Mouse (Mus musculus): ENCODE data around the gene Ankrd33b. TPM values are rescaled to one million over a fixed set of nuclear protein-coding genes. Genes with fewer than 3 reads are reported as not detected.

The Ankrd33b gene
- total and polyA plus RNA-seq, 2 experiments from 2014 or later: 5.6 to 12.9 TPM

DNA sequence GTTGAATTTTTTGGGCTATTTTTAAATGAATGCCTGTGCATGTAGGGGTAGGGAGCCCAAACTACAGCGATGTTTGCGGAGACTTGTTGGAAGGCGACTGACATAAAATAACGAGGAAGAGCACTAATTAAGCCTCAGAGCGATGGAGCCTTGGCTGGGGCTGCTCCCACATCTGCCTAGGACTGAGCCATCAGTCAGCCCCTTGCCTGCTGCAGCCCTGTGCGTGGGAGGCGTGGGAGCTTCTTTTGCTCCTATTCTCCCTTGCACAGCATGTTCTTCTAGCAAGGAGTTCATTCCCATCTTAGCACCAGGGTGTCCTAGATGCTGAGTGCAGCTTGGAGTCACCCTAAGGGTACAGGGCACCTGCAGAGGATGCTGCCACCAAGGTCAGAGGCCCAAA, 25.2 kb upstream of the Ankrd33b start:
- Histone ChIP-seq H3K9me3 (replicated peaks; ENCODE audit: control insufficient read depth, low read length) (no peaks in the 10 kb centered on the region), H3K4me1 (ENCODE audit: control insufficient read depth, insufficient read depth) (peaks cover 12% of the 10 kb centered on the region), H3K4me3 (ENCODE audit: low read depth, low read length) (no peak overlapping the region), H3K27me3 (ENCODE audit: control insufficient read depth, insufficient read depth, low read length) (no peaks in the 10 kb centered on the region), H3K36me3 (replicated peaks; ENCODE audit: control insufficient read depth, insufficient read depth, low read length) (no peaks in the 10 kb centered on the region), H3K9ac (replicated peaks; ENCODE audit: low read depth, low read length) (no peak overlapping the region), H3K4me2 (ENCODE audit: low read depth, low read length) (no peak overlapping the region), H3K27ac (ENCODE audit: low read depth) (no peak overlapping the region)
- DNase-seq (ENCODE audit: low spot score): no peak
- 75% methylated on average over 7 of the region's 7 CpGs for WGBS
- TF ChIP-seq CTCF (IDR thresholded peaks at IDR 0.05; ENCODE audit: low read depth) (no peak), EP300 (IDR thresholded peaks at IDR 0.05; ENCODE audit: low read depth) (no peak)
- no peak for ATAC-seq (ENCODE audit: insufficient read depth, low read depth)

DNA sequence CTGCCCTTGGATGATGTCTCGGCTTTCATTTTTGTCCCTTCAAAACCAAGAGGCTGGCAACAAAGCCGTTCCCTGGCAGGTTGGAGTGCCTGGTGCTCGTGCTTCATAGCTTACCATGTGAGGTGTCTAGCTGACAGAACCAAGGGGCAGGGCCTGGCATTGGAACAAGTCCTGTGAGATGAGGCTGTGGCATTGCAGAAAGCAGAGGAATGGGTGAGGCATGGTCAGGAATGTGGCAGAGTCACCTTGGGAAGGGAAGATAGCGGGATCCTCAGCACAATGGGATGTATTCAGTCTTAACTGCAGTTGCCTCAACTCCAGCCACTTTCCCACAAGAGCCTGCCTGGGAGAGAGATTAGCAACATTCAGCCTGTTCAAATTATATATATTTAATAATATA, 24.6 kb upstream of the Ankrd33b start:
- H3K9me3 ChIP-seq (replicated peaks; ENCODE audit: control insufficient read depth, low read length): no peaks in the 10 kb centered on the region
- ATAC-seq (ENCODE audit: insufficient read depth, low read depth): peak; percentile 56; the same call in 1 of the 2 replicates

DNA sequence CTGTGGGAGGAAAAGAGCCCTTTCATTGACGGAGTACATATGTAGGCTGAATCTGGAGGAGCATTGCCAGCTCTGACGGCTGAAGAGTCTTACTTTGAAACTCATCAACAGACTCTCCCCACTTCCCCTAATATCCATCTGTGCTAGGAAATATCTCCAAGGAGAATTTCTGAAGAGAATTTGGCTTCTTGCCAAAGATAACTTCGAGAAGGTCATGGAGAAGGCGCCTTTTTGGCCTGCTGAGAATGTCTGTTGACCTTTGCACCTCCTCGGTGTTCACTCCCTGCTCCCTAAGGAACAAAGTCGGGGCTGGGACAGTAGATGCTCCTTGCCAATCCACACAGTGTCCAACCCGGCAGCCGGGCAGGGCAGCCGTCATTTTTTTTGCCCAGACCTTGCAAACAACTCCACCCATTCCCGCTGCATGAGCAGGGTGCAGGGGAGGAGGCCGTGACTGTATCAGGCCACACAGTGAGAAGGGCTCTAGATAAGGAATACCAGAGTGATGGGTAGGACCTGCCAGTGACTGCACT, 14.5 kb upstream of the Ankrd33b start:
- peak; percentile 75 for ATAC-seq (ENCODE audit: insufficient read depth, low read depth)
- no peaks in the 10 kb centered on the region for H3K36me3 ChIP-seq (replicated peaks; ENCODE audit: control insufficient read depth, insufficient read depth, low read length)
- TF ChIP-seq EP300 (IDR thresholded peaks at IDR 0.05; ENCODE audit: low read depth) (no peak), CTCF (IDR thresholded peaks at IDR 0.05; ENCODE audit: low read depth) (no peak)
- H3K27ac ChIP-seq (ENCODE audit: low read depth): no peak overlapping the region
- no peaks in the 10 kb centered on the region for H3K9me3 ChIP-seq (replicated peaks; ENCODE audit: control insufficient read depth, low read length)
- WGBS: 22% methylated on average over 11 of the region's 11 CpGs
- H3K27me3 ChIP-seq (ENCODE audit: control insufficient read depth, insufficient read depth, low read length): no peaks in the 10 kb centered on the region
- H3K4me1 ChIP-seq (ENCODE audit: control insufficient read depth, insufficient read depth): 0 out of 2 replicates have a peak, but pooled peaks cover 6% of the 10 kb centered on the region
- no peak overlapping the region for H3K4me3 ChIP-seq (ENCODE audit: low read depth, low read length)
- 0 out of 2 replicates have a peak overlapping the region, but pooled peaks have one; percentile 7 for H3K4me2 ChIP-seq (ENCODE audit: low read depth, low read length)
- DNase-seq (ENCODE audit: low spot score): peak; percentile 39
- H3K9ac ChIP-seq (replicated peaks; ENCODE audit: low read depth, low read length): no peak overlapping the region

More for the DNA sequence above, 24.6 kb upstream of the Ankrd33b start:
- Histone ChIP-seq H3K9ac (replicated peaks; ENCODE audit: low read depth, low read length) (no peak overlapping the region), H3K27ac (ENCODE audit: low read depth) (peak overlapping the region; percentile 18; the same call in 1 of the 2 replicates), H3K4me3 (ENCODE audit: low read depth, low read length) (no peak overlapping the region), H3K36me3 (replicated peaks; ENCODE audit: control insufficient read depth, insufficient read depth, low read length) (no peaks in the 10 kb centered on the region), H3K4me2 (ENCODE audit: low read depth, low read length) (no peak overlapping the region), H3K4me1 (ENCODE audit: control insufficient read depth, insufficient read depth) (peaks cover 12% of the 10 kb centered on the region), H3K27me3 (ENCODE audit: control insufficient read depth, insufficient read depth, low read length) (no peaks in the 10 kb centered on the region)
- peak; percentile 54 for DNase-seq (ENCODE audit: low spot score)
- 39% methylated on average over 4 of the region's 4 CpGs for WGBS
- no peak for TF ChIP-seq CTCF (IDR thresholded peaks at IDR 0.05; ENCODE audit: low read depth)
- 0 out of 2 replicates have a peak, but pooled peaks have one; percentile 33 for TF ChIP-seq EP300 (IDR thresholded peaks at IDR 0.05; ENCODE audit: low read depth)

DNA sequence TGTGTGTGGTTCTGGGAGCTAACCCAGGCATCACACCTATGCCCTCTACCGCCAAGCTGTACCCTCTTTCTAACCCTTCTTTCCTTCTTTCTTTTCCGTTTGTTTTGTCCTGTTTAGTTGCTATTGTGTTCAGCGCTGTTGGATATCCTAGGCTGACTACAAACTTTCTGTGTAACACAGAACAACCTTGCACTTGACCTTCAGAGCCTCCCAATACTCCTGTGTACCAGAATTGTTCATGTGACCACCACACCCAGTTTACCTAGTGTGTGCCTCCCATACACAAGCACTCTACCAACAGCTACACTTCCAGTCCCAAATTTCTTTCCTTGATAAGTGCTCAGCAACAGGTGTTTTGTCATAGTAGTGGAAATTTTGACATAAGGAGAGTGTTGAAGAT, 11.9 kb upstream of the Ankrd33b start:
- no peaks in the 10 kb centered on the region for H3K27me3 ChIP-seq (ENCODE audit: control insufficient read depth, insufficient read depth, low read length)
- no peak overlapping the region for H3K9ac ChIP-seq (replicated peaks; ENCODE audit: low read depth, low read length)
- 0 out of 2 replicates have a peak, but pooled peaks cover 6% of the 10 kb centered on the region for H3K4me1 ChIP-seq (ENCODE audit: control insufficient read depth, insufficient read depth)
- DNase-seq (ENCODE audit: low spot score) (no peak), ATAC-seq (ENCODE audit: insufficient read depth, low read depth) (no peak)
- no peaks in the 10 kb centered on the region for H3K9me3 ChIP-seq (replicated peaks; ENCODE audit: control insufficient read depth, low read length)
- WGBS: 87% methylated on average over 3 of the region's 3 CpGs
- TF ChIP-seq EP300 (IDR thresholded peaks at IDR 0.05; ENCODE audit: low read depth): no peak
- no peak for TF ChIP-seq CTCF (IDR thresholded peaks at IDR 0.05; ENCODE audit: low read depth)
- no peak overlapping the region for H3K4me2 ChIP-seq (ENCODE audit: low read depth, low read length)
- H3K27ac ChIP-seq (ENCODE audit: low read depth): no peak overlapping the region
- H3K4me3 ChIP-seq (ENCODE audit: low read depth, low read length): no peak overlapping the region
- H3K36me3 ChIP-seq (replicated peaks; ENCODE audit: control insufficient read depth, insufficient read depth, low read length): no peaks in the 10 kb centered on the region

DNA sequence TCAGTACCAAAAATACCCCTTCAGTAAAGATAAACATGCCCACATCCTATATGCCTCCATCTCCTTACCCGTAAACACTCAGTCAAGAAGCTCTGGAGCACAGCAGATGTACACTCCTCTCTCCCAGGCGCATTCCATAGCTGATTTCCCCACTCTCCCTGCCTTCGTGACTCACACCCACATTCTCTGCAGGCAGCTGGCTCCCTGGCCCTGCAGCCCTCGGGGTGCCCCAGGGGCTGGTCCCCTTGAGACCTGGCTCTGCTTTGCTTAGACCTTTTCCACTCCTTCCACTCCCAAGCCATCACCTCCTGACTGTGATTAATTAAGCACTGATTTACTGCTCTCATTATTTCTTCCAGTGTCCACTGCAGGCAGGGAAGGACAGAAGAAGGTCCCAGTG, 7.7 kb upstream of the Ankrd33b start:
- no peak overlapping the region for H3K4me3 ChIP-seq (ENCODE audit: low read depth, low read length)
- H3K27ac ChIP-seq (ENCODE audit: low read depth): no peak overlapping the region
- H3K4me1 ChIP-seq (ENCODE audit: control insufficient read depth, insufficient read depth): no peaks in the 10 kb centered on the region
- H3K36me3 ChIP-seq (replicated peaks; ENCODE audit: control insufficient read depth, insufficient read depth, low read length): no peaks in the 10 kb centered on the region
- TF ChIP-seq CTCF (IDR thresholded peaks at IDR 0.05; ENCODE audit: low read depth): no peak
- no peak for TF ChIP-seq EP300 (IDR thresholded peaks at IDR 0.05; ENCODE audit: low read depth)
- no peaks in the 10 kb centered on the region for H3K9me3 ChIP-seq (replicated peaks; ENCODE audit: control insufficient read depth, low read length)
- DNase-seq (ENCODE audit: low spot score): no peak
- ATAC-seq (ENCODE audit: insufficient read depth, low read depth): no peak
- H3K9ac ChIP-seq (replicated peaks; ENCODE audit: low read depth, low read length): no peak overlapping the region
- WGBS: 18% methylated on average over 4 of the region's 4 CpGs
- no peaks in the 10 kb centered on the region for H3K27me3 ChIP-seq (ENCODE audit: control insufficient read depth, insufficient read depth, low read length)
- no peak overlapping the region for H3K4me2 ChIP-seq (ENCODE audit: low read depth, low read length)

DNA sequence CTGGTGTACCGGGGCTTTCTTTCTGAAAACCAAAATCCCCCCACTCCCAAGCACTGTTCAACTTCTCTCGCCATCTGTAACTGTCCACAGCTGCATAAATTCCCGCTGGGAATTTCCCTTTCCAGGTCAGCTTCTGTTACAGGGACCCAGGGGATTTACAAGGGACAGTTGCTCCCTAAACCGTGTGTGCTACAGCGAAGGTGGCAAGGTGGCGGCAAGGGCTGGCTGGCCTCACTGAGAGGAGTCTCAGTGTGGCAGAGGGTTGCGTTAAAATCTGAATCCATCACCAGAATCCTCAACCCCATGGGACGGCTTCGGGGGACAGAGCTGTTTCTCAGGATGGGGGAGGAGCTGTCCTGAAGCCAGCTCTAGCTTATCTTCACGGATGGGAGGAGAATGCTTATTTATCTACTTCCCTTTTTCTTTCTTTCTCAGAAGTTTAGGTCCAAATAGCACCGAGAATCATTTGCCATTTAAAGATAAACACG, 1.6 kb upstream of the Ankrd33b start:
- ATAC-seq (ENCODE audit: insufficient read depth, low read depth): no peak
- WGBS: 34% methylated on average over 12 of the region's 12 CpGs
- H3K4me2 ChIP-seq (ENCODE audit: low read depth, low read length): peak overlapping the region; percentile 34
- no peak overlapping the region for H3K9ac ChIP-seq (replicated peaks; ENCODE audit: low read depth, low read length)
- no peak for TF ChIP-seq CTCF (IDR thresholded peaks at IDR 0.05; ENCODE audit: low read depth)
- no peak for TF ChIP-seq EP300 (IDR thresholded peaks at IDR 0.05; ENCODE audit: low read depth)
- no peak overlapping the region for H3K27ac ChIP-seq (ENCODE audit: low read depth)
- H3K36me3 ChIP-seq (replicated peaks; ENCODE audit: control insufficient read depth, insufficient read depth, low read length): no peaks in the 10 kb centered on the region
- H3K27me3 ChIP-seq (ENCODE audit: control insufficient read depth, insufficient read depth, low read length): 0 out of 2 replicates have a peak, but pooled peaks cover 3% of the 10 kb centered on the region
- H3K4me3 ChIP-seq (ENCODE audit: low read depth, low read length): no peak overlapping the region
- H3K4me1 ChIP-seq (ENCODE audit: control insufficient read depth, insufficient read depth): peaks cover 9% of the 10 kb centered on the region; the same call in 1 of the 2 replicates
- H3K9me3 ChIP-seq (replicated peaks; ENCODE audit: control insufficient read depth, low read length): no peaks in the 10 kb centered on the region
- no peak for DNase-seq (ENCODE audit: low spot score)

All from heart, postnatal 0 days (tissue).